14 mouse cellular contexts compared by ENCODE assay signal in genomic region chr8:119728351-119728895, GRCm38 (mm10). TPM values are rescaled to one million over a fixed set of nuclear protein-coding genes. Genes with fewer than 3 reads are reported as not detected.
A peak's percentile ranks its signal among the peaks of the same experiment; 100 is the strongest.
DNase-seq lines count a peak whose midpoint lies in the region.
"Had no signal": no experiment of that assay in that cellular context is flagged by ENCODE, and none has a peak within 500 bp of the region (broad histone marks: within the 10 kb centered on the region; RNA-seq: fewer than 3 reads in every experiment).

No protein-coding gene starts in this region.

- peak; percentile 59 for DNase-seq in adrenal gland, adult 2 months
- no peak for DNase-seq in adrenal gland, postnatal 25 days
- DNase-seq in adrenal gland, postnatal 14 days, result peak; percentile 40
- no peak for DNase-seq in adrenal gland, postnatal 4 days (ENCODE audit: low spot score in 2 of 2)
- no peak for DNase-seq in cerebellum, postnatal 25 days
- DNase-seq: cerebellum, adult 11-12 months; cerebellum, adult 2 months; cerebellum, adult 9-10 months; cerebellum, postnatal 10 days; cerebellum, postnatal 36 days; embryo, embryonic 11 days; gastrocnemius, adult 2 months had no signal

RNA-seq across cellular contexts. Expression of gene Atp2c2, which starts 28.6 kb away (rescaled TPM):
- under 1 TPM; 0.24 to 0.46 TPM for total RNA-seq in adrenal gland, adult 2 months (2021)
- polyA plus RNA-seq in adrenal gland, adult 2 months (2012; rRNA removed), result not detected in 2 replicates
- 0.67 and 0.95 TPM in 2 replicates for total RNA-seq in adrenal gland, postnatal 25 days (2021)
- total RNA-seq in adrenal gland, postnatal 14 days (2021), result 0.41 TPM in 2 replicates
- under 1 TPM; 0.42 to 0.48 TPM for total RNA-seq in adrenal gland, postnatal 4 days (2021)
- total RNA-seq: common myeloid progenitor, adult 5-6 weeks had no signal
- polyA plus RNA-seq: erythroblast, embryonic 14.5 days had no signal

RNA-seq across cellular contexts. Expression of gene Tldc1, which starts 49.8 kb away (rescaled TPM):
- 10 to 100 TPM in 1 of 2 experiments, 1 to 10 TPM in 1; 8.4 to 12.7 TPM for total RNA-seq in adrenal gland, adult 2 months (2021)
- polyA plus RNA-seq in adrenal gland, adult 2 months (2012; rRNA removed), result 13.0 and 13.2 TPM in 2 replicates
- 11.3 and 22.1 TPM in 2 replicates for total RNA-seq in adrenal gland, postnatal 25 days (2021)
- 9.1 and 10.8 TPM in 2 replicates for total RNA-seq in adrenal gland, postnatal 14 days (2021)
- total RNA-seq in adrenal gland, postnatal 4 days (2021), result 10 to 100 TPM; 16.7 to 17.3 TPM

Comparison
In these comparisons a context has a peak if more than half of its experiments do, and no peak if none do; other contexts are left out.
1. DNase-seq: peak in adrenal gland, adult 2 months (single experiment) and adrenal gland, postnatal 14 days (single experiment); none in adrenal gland, postnatal 25 days (single experiment), adrenal gland, postnatal 4 days (0 of 2) and cerebellum, postnatal 25 days (0 of 2).